Mouse (Mus musculus): ENCODE measurements around the gene Gm20869. TPM values are rescaled to one million over a fixed set of nuclear protein-coding genes. Genes with fewer than 3 reads are reported as not detected.
"Not testable (repeated sequence)": the region's sequence is repeated elsewhere in the genome, so short reads cannot be mapped to it uniquely, and the experiment has no call there.

The Gm20869 gene
- total RNA-seq (2021): not detected
- long read RNA-seq: 0 reads

- not testable (repeated sequence) for DNase-seq (ENCODE audit: low spot score in 2 of 2)
These were observed at the start of gene Gm20869 for GRCm38 (mm10) chrY:71469149-71469548. Gene Gm20869 (plus strand): TSS chrY:71469449.

Other genes with a start within 250 kb of the Gm20869 start
- not detected for gene Gm20870, start 222.6 kb downstream of the Gm20869 start, total RNA-seq (2021)

All from layer of hippocampus, postnatal 10 days (tissue).